Mouse (Mus musculus) kidney, adult 2 months (tissue): Measurements from ENCODE around the gene Trappc4.

Experiments
- CTCF ChIP-seq: fragments of 200-500 bp; conservative IDR thresholded peaks from 2 replicates; pipeline ENCODE4 v1.5.1; 2011; ENCODE audit warnings: low read depth, mild to moderate bottlenecking, control low read depth, low read length, moderate library complexity, mixed read lengths; ENCODE audit not compliant: insufficient read depth, insufficient read length
- POLR2A ChIP-seq: fragments of 200-500 bp; IDR thresholded peaks from one replicate; pipeline ENCODE4 v1.6.1; 2011; ENCODE audit warnings: low read depth, low read length, control low read depth

GRCm38 (mm10) chr9:44389273-44389672, 18.1 kb downstream of the Trappc4 start:
- no peak for TF ChIP-seq POLR2A
- TF ChIP-seq CTCF, result peak; percentile 83
